Mouse (Mus musculus): ENCODE results near the gene Alpl.

- TF ChIP-seq GATA1 (IDR thresholded peaks at IDR 0.05; ENCODE audit: borderline replicate concordance, low read length): no peak
- TF ChIP-seq FLI1 (IDR thresholded peaks at IDR 0.05; ENCODE audit: low read length): no peak
These were observed 20.0 kb upstream of the Alpl start for GRCm38 (mm10) chr4:137816216-137816615.

Measured in megakaryocyte, embryonic 14.5 days (primary cell).